Mouse (Mus musculus) left cerebral cortex, postnatal 10 days (tissue): Measurements from ENCODE around the gene Jakmip3. TPM values are rescaled to one million over a fixed set of nuclear protein-coding genes. Genes with fewer than 3 reads are reported as not detected.

Source experiments
- DNase-seq, 2 experiments: peaks; one replicate each; pipeline ENCODE4 v3.0.0; 2021 to 2022; ENCODE audit warnings: low spot score in 2 of 2, mixed read lengths in 1 of 2; ENCODE audit errors: extremely low spot score in 1 of 2
- intact Hi-C: fragments of 180-260 bp; cut with DNase I; formaldehyde crosslinking; loops from one replicate; pipeline ENCODE4 v1.15.1; 2025
- total RNA-seq, 2 experiments: library from RNA; stranded (reverse); gene quantifications; 2 replicates each; pipeline ENCODE4 v1.2.3; 2021

The Jakmip3 gene
- total RNA-seq, 2 experiments from 2014 or later, result 40.9 to 43.6 TPM

- peak in 1 of 2 experiments; percentile 55 for DNase-seq
- intact Hi-C loops, result no loop called here
Measured at GRCm38 (mm10) chr7:139087801-139088200, 147.3 kb downstream of the Jakmip3 start.

DNA sequence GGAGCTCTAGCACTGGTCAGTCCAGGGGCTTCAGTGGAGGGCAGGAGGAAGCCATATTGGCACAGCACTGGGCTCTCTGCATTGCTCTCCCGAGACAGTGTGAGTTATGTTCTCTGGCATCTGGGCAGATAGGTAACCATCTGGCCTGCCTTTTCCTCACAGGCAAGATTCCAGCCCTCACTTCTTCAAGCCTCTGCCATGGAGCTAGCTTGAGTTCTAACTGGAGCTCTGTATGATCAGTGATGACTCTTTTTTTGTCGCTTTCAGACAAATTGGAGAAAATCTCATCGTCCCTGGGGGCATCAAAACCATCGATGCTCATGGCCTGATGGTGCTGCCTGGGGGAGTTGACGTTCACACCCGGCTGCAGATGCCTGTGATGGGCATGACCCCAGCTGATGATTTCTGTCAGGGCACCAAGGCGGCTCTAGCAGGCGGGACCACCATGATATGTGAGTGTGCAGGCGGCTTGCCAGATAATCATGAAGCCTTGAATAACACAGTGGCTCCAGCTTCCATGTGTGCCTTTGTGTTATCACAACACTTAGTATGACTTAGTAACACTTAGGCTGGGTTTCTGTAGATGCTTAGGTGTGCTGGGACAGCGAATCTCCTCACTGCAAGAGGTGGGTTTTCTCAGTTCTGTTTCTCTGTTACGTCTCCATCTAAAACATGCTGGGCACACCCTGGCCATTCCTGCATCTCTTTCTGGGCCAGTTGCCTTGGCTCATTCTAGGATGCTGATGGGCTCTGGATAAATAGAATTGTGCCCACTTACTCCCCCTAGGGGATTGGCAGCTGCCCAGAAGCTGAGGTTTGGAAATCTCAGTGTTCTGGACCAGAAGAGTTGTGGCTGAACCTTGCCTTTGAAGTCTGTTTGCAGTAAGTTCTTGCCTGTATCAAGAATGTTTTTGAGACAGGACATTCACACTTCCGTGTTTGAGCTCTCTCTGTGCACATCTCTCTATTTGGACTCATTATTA, 149.7 kb downstream of the Jakmip3 start:
- intact Hi-C loops, result no loop called here
- peak; percentile 57 to 64 for DNase-seq

GRCm38 (mm10) chr7:139091681-139092080, 151.2 kb downstream of the Jakmip3 start:
- DNase-seq, result no peak

DNA sequence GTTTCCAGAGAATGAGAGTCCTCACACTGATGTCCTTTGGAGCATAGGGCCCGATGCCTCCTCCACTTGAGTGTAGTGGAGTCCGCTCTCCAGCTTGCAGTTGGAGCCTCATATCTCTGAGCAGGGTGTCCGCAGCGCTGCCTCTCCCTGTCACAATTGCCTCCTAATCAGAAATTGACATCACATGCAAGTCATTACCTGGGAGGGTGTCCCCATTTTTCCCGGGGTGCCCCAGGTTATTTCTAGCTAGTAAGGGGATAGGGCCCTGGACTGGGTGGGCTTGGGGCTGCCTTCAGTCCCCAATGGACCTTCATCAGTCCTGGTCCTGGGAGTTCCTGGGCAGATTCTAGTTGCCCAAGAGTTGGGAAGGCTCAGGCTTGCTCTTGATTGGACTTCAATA, 152.1 kb downstream of the Jakmip3 start:
- intact Hi-C loops, result no loop called here
- DNase-seq, result no peak

More at GRCm38 (mm10) chr7:139091681-139092080, 151.2 kb downstream of the Jakmip3 start:
- intact Hi-C loops, result no loop called here

GRCm38 (mm10) chr7:139093124-139093523, 152.6 kb downstream of the Jakmip3 start:
- intact Hi-C loops, result no loop called here
- DNase-seq, result no peak

DNA sequence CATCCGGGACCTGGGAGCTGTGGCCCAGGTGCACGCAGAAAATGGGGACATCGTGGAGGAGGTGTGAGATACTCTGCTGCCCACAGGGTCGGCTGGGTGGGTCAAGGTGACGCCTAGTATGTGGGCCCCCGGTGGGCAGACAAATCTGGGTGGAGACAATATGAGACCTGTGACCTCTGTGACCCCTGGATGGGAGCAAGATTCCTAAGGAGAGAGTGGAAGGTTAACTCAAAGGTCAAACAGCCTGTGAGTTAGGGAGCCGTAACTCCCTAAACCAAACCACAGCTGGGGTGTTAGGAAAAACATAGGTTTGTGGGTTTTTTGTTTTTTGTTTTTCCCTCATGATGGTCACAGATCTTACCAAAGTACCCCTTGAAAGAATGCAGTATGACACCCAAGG, 153.3 kb downstream of the Jakmip3 start:
- intact Hi-C loops, result no loop called here

GRCm38 (mm10) chr7:139094761-139095160, 154.2 kb downstream of the Jakmip3 start:
- DNase-seq, result no peak
- intact Hi-C loops, result no loop called here

More for the DNA sequence above, 153.3 kb downstream of the Jakmip3 start:
- DNase-seq, result no peak

DNA sequence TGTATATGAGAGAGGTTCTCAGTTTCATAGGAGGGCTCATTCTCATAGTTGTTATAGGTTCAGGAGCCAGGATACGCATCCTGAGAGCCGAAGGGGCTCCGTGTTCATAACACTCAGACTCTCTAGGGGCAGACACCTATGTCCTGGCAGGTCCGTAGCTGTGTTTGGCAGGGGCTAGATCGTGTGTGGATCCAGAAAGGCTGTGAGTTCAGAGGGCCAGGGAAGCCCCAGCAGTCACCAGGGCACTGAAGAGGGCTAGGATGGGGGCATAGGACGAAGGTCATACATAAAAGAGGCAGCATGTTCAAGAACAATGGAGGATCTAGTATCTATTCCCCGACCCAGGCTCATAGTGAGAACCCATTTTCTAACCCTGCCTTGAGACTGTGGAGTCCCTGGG, 154.8 kb downstream of the Jakmip3 start:
- DNase-seq, result no peak
- intact Hi-C loops, result no loop called here

GRCm38 (mm10) chr7:139096399-139096798, 155.9 kb downstream of the Jakmip3 start:
- no peak for DNase-seq

DNA sequence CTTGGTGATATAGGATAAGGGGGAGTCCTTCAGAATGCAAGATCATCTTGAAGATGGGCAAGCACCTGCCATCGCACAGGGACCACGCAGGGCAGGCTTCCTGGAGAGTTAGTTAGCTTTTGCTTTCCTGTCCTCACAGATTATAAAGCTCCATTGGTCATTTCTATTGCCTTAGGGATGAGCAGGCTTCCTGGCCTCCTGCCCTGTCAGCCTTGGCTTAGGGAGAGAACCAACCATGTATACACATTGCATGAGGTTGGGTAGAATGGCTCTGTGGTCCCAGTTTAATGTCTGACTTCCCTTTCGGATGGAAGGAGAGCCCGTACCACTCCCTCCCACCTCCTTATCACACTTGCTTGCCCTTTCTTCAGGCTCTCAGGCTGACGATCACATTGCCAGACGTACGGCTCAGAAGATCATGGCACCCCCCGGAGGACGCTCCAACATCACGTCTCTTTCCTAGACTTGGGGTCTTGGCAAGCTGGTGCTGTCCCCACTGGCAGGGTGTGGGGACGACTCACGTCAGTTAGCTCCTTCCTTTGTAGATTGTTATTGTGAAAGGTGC, 160.1 kb downstream of the Jakmip3 start:
- intact Hi-C loops, result no loop called here
- DNase-seq, result no peak

More at GRCm38 (mm10) chr7:139096399-139096798, 155.9 kb downstream of the Jakmip3 start:
- intact Hi-C loops, result no loop called here

GRCm38 (mm10) chr7:139101286-139101804, 160.8 kb downstream of the Jakmip3 start:
- intact Hi-C loops, result no loop called here
- peak in 1 of 2 experiments; percentile 35 for DNase-seq

GRCm38 (mm10) chr7:139101826-139102225, 161.3 kb downstream of the Jakmip3 start:
- intact Hi-C loops, result no loop called here
- peak in 1 of 2 experiments; percentile 26 for DNase-seq

DNA sequence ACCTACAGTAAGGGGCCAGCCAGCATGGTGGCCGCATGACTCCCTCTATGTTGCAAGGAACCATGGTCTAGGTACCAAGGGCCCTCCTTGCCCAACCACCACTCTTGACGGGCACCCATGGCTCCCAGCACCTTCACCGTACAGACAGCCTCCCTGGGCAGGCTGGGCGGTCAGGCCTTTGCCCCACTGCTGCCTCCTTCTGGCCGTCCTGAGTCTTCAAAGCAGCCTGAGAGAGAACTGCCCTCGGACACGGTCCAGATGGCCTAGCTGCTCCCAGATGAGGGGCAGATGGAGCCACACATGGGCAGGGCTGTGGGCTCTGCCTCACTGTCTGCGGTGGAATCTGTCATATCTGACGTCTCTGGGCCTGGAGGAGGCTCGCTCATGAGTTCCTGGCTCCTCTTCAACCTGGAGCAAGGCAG, 163.4 kb downstream of the Jakmip3 start:
- intact Hi-C loops, result no loop called here

DNA sequence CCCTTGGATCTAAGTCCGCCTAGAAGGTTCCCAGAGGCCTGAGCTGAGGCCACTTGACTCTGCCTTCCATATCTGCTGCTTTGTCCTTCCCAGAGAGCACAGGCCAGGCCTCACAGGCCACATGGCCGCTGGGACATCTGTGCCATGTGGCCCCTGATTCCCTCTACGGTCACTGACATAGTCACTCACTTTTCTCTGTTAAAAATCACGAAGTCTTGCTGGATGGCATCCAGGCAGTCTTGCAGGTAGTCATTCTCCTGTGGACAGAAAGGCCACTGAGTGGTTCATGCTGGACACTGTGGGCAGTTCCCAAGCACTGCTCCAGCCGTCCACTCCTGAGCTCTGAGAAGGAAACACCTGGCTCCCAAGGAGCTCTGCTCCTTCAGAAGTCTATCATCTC, 164.5 kb downstream of the Jakmip3 start:
- DNase-seq, result no peak
- intact Hi-C loops, result no loop called here

More for the DNA sequence above, 163.4 kb downstream of the Jakmip3 start:
- no peak for DNase-seq

GRCm38 (mm10) chr7:139105705-139106104, 165.2 kb downstream of the Jakmip3 start:
- intact Hi-C loops, result no loop called here
- DNase-seq, result no peak

DNA sequence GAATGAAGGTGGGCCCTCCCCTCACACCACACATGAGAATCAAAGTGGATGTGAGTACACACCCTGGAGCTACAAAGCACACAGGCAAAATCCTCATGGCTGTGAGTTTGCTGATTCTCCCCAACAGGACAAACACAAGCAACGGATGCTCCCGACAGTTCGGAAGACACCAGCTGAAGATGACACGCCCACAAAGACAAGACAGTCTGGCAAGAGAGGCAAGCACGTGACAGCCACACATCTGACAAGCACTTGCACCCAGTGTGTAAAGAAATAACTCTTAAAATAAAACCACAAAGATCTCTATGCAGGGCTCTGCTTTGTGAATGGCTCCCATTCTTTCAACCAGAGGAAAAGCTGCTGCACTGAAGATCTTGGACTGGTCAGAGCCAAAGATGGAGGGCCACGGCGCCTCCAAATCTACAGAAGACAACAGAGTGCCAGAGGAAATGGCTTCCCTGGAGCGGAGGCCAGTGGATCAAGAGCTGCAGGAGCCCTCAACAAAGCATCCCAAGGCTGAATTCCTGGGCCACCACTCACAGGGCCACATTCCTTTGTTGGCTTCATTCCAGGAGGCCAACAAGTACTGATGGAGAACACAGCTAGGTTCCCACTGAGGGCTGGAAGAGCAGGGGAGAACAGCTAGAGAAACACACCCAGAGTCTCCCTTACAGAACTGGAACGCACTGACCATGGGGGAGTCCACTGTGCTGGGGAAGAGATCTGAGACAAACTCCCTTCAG, 167.5 kb downstream of the Jakmip3 start:
- intact Hi-C loops, result no loop called here
- no peak for DNase-seq

GRCm38 (mm10) chr7:139119152-139119774, 178.7 kb downstream of the Jakmip3 start:
- intact Hi-C loops, result no loop called here
- DNase-seq, result peak; percentile 80 to 84

DNA sequence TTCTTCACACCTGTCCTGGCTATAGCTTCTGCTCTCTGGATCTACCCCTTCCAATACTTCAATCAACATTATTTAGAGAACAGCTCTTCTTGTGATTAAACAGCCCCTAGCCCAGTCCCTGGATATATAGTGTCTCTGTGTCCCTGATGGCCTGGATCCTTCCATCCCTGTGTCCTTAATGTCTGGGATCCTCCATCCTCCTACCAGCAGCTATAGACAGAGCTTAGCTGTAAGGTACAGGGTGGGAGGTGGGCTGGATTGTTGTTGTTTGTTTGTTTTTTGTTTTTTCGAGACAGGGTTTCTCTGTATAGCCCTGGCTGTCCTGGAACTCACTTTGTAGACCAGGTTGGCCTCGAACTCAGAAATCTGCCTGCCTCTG, 179.2 kb downstream of the Jakmip3 start:
- intact Hi-C loops, result loop anchor here (5.0 kb wide), 2 partner anchors 78 to 178 kb away; no protein-coding TSS in a partner anchor
- DNase-seq, result no peak

GRCm38 (mm10) chr7:139125881-139126280, 185.4 kb downstream of the Jakmip3 start:
- intact Hi-C loops, result no loop called here
- DNase-seq, result no peak
